Mouse (Mus musculus): ENCODE results near the gene Podn. TPM values are rescaled to one million over a fixed set of nuclear protein-coding genes. Genes with fewer than 3 reads are reported as not detected.
"Not testable (repeated sequence)": the region's sequence is repeated elsewhere in the genome, so short reads cannot be mapped to it uniquely, and the experiment has no call there.

Podn gene
- polyA plus RNA-seq, 1 experiment = 1.5 TPM

DNA sequence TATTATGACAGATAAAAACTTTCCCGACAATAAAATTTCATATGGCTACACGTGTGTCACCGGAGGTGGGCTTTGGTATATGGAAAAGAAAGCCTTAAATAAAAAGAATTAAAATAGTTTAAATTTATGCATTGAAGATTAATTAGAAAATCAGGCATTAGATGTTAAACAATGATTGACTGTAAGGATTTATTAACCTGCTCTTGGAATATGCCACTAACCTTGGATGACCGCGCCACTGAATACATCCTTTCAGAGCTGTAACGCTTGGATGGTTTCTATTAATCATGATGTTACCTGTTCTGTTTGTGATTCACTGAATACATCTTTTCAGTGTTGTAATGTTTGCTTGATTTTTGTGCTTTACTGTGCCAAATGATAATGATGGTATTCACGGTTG is 13.5 kb upstream of the Podn start:
- Histone ChIP-seq H3K27me3 (ENCODE audit: control insufficient read depth, insufficient read depth, low read length) (no peaks in the 10 kb centered on the region), H3K27ac (ENCODE audit: control insufficient read depth, insufficient read depth, low read depth, low read length) (no peak overlapping the region)

DNA sequence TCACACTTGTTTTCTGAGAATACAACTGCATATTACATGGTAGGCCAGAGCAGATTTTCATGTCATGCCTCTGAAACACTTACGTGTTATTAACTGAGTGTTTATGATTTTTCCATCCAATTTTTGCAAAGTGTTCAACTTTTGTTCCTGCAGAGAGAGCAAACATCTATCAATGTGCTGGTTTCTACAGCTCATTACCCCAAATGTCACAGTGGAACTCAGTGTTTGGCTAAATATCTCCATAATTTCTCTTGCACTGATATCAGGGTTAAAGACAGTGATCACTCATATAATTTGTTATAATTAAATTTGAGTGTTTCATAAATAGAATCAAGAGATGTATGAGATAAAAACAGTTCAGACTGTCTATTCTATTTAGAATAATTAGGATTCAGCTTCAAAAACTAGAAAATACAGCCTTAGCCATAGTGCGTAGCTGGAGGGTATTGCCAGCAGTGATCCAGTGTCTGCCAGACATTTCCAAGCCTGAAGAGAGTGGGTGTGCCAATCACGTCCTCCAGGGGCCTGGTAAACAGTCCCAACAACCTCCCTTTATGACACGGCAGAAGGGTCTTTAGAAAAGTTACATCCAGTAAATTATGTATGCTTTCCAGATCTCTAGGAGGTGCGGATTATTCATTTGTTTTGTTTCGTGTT is 3.4 kb downstream of the Podn start:
- Histone ChIP-seq H3K36me3 (ENCODE audit: control insufficient read depth, insufficient read depth, low read length) (no peaks in the 10 kb centered on the region), H3K27ac (ENCODE audit: control insufficient read depth, insufficient read depth, low read depth, low read length) (no peak overlapping the region), H3K4me3 (ENCODE audit: control insufficient read depth, low read depth, low read length) (no peak overlapping the region), H3K27me3 (ENCODE audit: control insufficient read depth, insufficient read depth, low read length) (no peaks in the 10 kb centered on the region), H3K4me1 (ENCODE audit: control insufficient read depth, insufficient read depth, low read length) (no peaks in the 10 kb centered on the region)
- TF ChIP-seq CTCF (IDR thresholded peaks at IDR 0.05; ENCODE audit: control insufficient read depth, insufficient read depth, insufficient replicate concordance, low read depth, low read length) (no peak), POLR2A (IDR thresholded peaks at IDR 0.05; ENCODE audit: control insufficient read depth, low read depth, low read length) (no peak)

More for the DNA sequence above, 13.5 kb upstream of the Podn start:
- Histone ChIP-seq H3K4me3 (ENCODE audit: control insufficient read depth, low read depth, low read length) (no peak overlapping the region), H3K36me3 (ENCODE audit: control insufficient read depth, insufficient read depth, low read length) (no peaks in the 10 kb centered on the region), H3K4me1 (ENCODE audit: control insufficient read depth, insufficient read depth, low read length) (no peaks in the 10 kb centered on the region)
- no peak for TF ChIP-seq POLR2A (IDR thresholded peaks at IDR 0.05; ENCODE audit: control insufficient read depth, low read depth, low read length)
- TF ChIP-seq CTCF (IDR thresholded peaks at IDR 0.05; ENCODE audit: control insufficient read depth, insufficient read depth, insufficient replicate concordance, low read depth, low read length) = no peak

DNA sequence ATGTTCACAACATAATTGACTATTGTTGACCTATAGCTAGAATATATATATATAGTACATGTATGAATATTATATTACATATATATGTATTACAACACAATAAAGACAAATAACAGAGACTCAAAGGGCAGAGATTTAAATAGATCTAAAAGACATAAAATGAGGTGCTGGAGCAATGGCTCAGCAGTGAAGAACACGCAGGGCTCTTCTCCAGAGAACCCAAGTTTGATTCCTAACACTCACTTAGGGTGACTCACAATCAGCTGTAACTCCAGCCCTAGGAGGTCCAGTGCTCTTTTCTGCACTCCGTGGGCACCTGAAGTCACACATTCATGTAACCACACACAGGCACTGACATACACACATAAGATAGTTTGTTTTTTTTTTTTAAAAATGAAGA is 12.3 kb downstream of the Podn start:
- no peak for TF ChIP-seq POLR2A (IDR thresholded peaks at IDR 0.05; ENCODE audit: control insufficient read depth, low read depth, low read length)
- TF ChIP-seq CTCF (IDR thresholded peaks at IDR 0.05; ENCODE audit: control insufficient read depth, insufficient read depth, insufficient replicate concordance, low read depth, low read length) = no peak
- Histone ChIP-seq H3K27me3 (ENCODE audit: control insufficient read depth, insufficient read depth, low read length) (no peaks in the 10 kb centered on the region), H3K27ac (ENCODE audit: control insufficient read depth, insufficient read depth, low read depth, low read length) (no peak overlapping the region), H3K4me3 (ENCODE audit: control insufficient read depth, low read depth, low read length) (no peak overlapping the region), H3K4me1 (ENCODE audit: control insufficient read depth, insufficient read depth, low read length) (no peaks in the 10 kb centered on the region), H3K36me3 (ENCODE audit: control insufficient read depth, insufficient read depth, low read length) (no peaks in the 10 kb centered on the region)

DNA sequence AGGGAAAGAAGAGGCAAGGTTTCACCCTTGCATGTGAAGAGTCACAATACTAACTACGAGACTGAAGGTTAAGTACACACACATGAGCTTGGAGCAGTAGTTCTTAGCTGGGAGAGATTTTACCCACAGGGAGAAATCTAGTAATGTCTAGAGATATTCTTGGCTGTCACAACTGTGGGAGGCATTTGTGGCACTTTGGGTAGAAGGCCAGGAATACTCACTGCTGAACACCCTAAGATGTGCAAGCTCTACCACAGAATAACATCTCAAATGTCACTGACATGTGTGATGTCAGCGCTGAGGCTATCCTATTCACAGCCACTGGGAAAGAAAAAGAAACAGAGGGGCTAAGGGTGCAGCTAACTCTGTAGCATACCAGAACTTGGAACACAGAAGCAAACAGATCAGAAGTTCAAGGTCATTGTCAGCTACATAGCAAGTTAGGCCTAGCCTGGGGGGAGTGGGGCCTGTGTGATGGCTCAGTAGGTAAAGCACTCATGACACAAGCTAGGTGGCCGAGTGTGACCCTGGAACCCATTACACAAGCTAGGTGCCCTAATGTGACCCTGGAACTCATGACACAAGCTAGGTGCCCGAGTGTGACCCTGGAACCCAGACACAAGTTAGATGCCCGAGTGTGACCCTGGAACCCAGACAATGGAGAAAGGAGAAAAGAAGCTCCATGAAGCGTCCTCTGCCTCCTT is 13.1 kb downstream of the Podn start:
- H3K27me3 ChIP-seq (ENCODE audit: control insufficient read depth, insufficient read depth, low read length) = no peaks in the 10 kb centered on the region
- no peaks in the 10 kb centered on the region for H3K36me3 ChIP-seq (ENCODE audit: control insufficient read depth, insufficient read depth, low read length)
- H3K4me1 ChIP-seq (ENCODE audit: control insufficient read depth, insufficient read depth, low read length) = no peaks in the 10 kb centered on the region
- TF ChIP-seq POLR2A (IDR thresholded peaks at IDR 0.05; ENCODE audit: control insufficient read depth, low read depth, low read length) = no peak
- TF ChIP-seq CTCF (IDR thresholded peaks at IDR 0.05; ENCODE audit: control insufficient read depth, insufficient read depth, insufficient replicate concordance, low read depth, low read length) = no peak
- no peak overlapping the region for H3K27ac ChIP-seq (ENCODE audit: control insufficient read depth, insufficient read depth, low read depth, low read length)
- no peak overlapping the region for H3K4me3 ChIP-seq (ENCODE audit: control insufficient read depth, low read depth, low read length)

DNA sequence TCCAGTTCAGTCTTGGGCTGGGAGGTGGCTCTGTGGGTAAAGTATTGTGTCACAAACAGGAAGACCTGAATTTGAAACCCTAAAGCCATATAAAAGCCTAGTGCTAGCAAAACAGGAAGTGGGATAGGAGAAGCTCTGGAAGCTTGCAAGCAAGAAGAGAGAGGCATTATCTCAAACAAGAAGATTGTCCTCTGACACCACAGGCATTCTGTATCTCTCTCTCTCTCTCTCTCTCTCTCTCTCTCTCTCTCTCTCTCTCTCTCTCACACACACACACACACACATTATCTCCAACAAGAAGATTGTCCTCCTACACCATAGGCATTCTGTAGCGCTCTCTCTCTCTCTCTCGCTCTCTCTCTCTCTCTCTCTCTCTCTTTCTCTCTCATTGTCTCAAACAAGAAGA is 13.8 kb downstream of the Podn start:
- Histone ChIP-seq H3K27me3 (ENCODE audit: control insufficient read depth, insufficient read depth, low read length) (no peaks in the 10 kb centered on the region), H3K4me1 (ENCODE audit: control insufficient read depth, insufficient read depth, low read length) (no peaks in the 10 kb centered on the region), H3K36me3 (ENCODE audit: control insufficient read depth, insufficient read depth, low read length) (no peaks in the 10 kb centered on the region), H3K4me3 (ENCODE audit: control insufficient read depth, low read depth, low read length) (no peak overlapping the region), H3K27ac (ENCODE audit: control insufficient read depth, insufficient read depth, low read depth, low read length) (no peak overlapping the region)
- TF ChIP-seq CTCF (IDR thresholded peaks at IDR 0.05; ENCODE audit: control insufficient read depth, insufficient read depth, insufficient replicate concordance, low read depth, low read length) = no peak
- TF ChIP-seq POLR2A (IDR thresholded peaks at IDR 0.05; ENCODE audit: control insufficient read depth, low read depth, low read length) = no peak

DNA sequence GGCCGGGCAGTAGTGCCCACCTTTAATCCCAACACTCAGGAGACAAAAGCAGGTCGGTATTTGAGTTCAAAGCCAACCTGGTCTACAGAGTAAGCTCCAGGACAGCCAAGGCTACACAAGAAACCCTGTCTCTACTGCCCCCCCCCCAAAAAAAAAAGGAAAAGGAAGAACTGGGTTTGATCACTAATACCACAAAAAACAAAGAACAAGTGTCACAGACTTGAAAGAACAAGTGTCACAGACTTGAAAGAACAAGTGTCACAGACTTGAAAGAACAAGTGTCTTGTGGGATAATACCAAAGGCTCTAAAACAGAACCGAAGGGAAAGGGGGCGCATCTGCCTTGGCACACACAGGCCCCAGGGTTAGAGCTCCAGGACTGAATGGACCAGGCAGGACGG is 15.4 kb downstream of the Podn start:
- Histone ChIP-seq H3K4me3 (ENCODE audit: control insufficient read depth, low read depth, low read length) (no peak overlapping the region), H3K27me3 (ENCODE audit: control insufficient read depth, insufficient read depth, low read length) (no peaks in the 10 kb centered on the region), H3K4me1 (ENCODE audit: control insufficient read depth, insufficient read depth, low read length) (no peaks in the 10 kb centered on the region), H3K27ac (ENCODE audit: control insufficient read depth, insufficient read depth, low read depth, low read length) (no peak overlapping the region), H3K36me3 (ENCODE audit: control insufficient read depth, insufficient read depth, low read length) (no peaks in the 10 kb centered on the region)
- no peak for TF ChIP-seq CTCF (IDR thresholded peaks at IDR 0.05; ENCODE audit: control insufficient read depth, insufficient read depth, insufficient replicate concordance, low read depth, low read length)
- no peak for TF ChIP-seq POLR2A (IDR thresholded peaks at IDR 0.05; ENCODE audit: control insufficient read depth, low read depth, low read length)

DNA sequence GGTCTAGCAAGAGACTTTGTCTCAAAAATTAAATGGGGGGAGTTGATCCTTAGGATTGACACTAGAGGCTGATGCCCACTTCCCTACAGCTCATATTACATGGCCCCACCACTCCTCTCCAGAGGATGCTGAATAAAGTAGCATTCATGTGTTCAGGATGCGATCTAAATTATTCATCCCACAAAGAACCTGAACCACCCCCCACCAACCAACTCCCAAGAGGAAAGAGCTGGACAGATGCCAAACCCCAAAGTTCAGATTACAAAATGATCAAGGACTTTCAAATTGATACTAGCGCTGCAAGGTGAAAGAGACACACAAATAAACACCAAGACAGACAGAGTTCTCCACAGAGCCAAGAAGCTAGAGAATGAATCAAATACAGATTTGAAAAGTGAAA is 16.5 kb downstream of the Podn start:
- H3K4me3 ChIP-seq (ENCODE audit: control insufficient read depth, low read depth, low read length) = no peak overlapping the region
- H3K27ac ChIP-seq (ENCODE audit: control insufficient read depth, insufficient read depth, low read depth, low read length) = no peak overlapping the region
- no peaks in the 10 kb centered on the region for H3K27me3 ChIP-seq (ENCODE audit: control insufficient read depth, insufficient read depth, low read length)
- H3K36me3 ChIP-seq (ENCODE audit: control insufficient read depth, insufficient read depth, low read length) = no peaks in the 10 kb centered on the region
- no peak for TF ChIP-seq CTCF (IDR thresholded peaks at IDR 0.05; ENCODE audit: control insufficient read depth, insufficient read depth, insufficient replicate concordance, low read depth, low read length)
- TF ChIP-seq POLR2A (IDR thresholded peaks at IDR 0.05; ENCODE audit: control insufficient read depth, low read depth, low read length) = no peak
- no peaks in the 10 kb centered on the region for H3K4me1 ChIP-seq (ENCODE audit: control insufficient read depth, insufficient read depth, low read length)

DNA sequence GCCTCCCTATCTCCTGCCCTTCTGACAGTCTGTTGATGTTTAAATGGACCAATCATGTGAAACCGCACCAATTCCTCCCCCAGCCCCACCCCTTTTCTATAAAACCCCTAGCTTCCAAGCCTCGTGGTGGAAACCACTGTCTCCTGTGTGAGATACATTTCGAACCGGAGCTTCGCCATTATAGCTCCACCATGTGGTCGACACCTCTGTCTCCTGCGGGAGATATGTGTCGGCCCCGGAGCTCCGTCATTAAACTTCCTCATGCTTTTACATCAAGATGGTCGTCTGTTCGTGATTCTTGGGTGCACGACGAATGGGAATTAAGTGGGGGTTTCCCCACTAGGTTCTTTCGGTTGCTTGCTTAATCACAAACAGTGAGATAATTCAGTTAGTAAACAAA is 17.1 kb downstream of the Podn start:
- H3K36me3 ChIP-seq (ENCODE audit: control insufficient read depth, insufficient read depth, low read length); H3K27ac ChIP-seq (ENCODE audit: control insufficient read depth, insufficient read depth, low read depth, low read length); H3K4me1 ChIP-seq (ENCODE audit: control insufficient read depth, insufficient read depth, low read length); H3K4me3 ChIP-seq (ENCODE audit: control insufficient read depth, low read depth, low read length); H3K27me3 ChIP-seq (ENCODE audit: control insufficient read depth, insufficient read depth, low read length): not testable (repeated sequence)
